Mouse (Mus musculus): ENCODE data around the gene Gng2. TPM values are rescaled to one million over a fixed set of nuclear protein-coding genes. Genes with fewer than 3 reads are reported as not detected.

Gng2 gene
- polyA plus RNA-seq (2015; fragmentation: Nextera tagmentation; extraction: Ambion mirVana) = 479 and 480 TPM in 2 replicates

- Histone ChIP-seq H3K9ac (ENCODE audit: low read depth, low read length) (peak within 1 kb of the TSS; percentile 90), H3K4me2 (ENCODE audit: low read length) (peak within 1 kb of the TSS; percentile 59), H3K4me1 (ENCODE audit: control insufficient read depth, insufficient read depth, low read length) (peaks cover 30% of the 10 kb centered on the region), H3K9me3 (replicated peaks; ENCODE audit: control insufficient read depth, low read length, poor library complexity, severe bottlenecking) (no peaks in the 10 kb centered on the region), H3K27ac (ENCODE audit: low read length) (peak within 1 kb of the TSS; percentile 96), H3K4me3 (ENCODE audit: low read depth, low read length) (peak within 1 kb of the TSS; percentile 70), H3K27me3 (ENCODE audit: control insufficient read depth, insufficient read depth, low read depth, low read length) (no peaks in the 10 kb centered on the region), H3K36me3 (ENCODE audit: control insufficient read depth, insufficient read depth, low read length) (no peaks in the 10 kb centered on the region)
- peak; percentile 29; the same call in 1 of the 2 replicates for ATAC-seq
- WGBS = 6% methylated on average over 15 of the region's 15 CpGs
These were observed at the start of gene Gng2 for GRCm38 (mm10) chr14:19977271-19978024. TSS of gene Gng2 (minus strand) at chr14:19977627.

DNA sequence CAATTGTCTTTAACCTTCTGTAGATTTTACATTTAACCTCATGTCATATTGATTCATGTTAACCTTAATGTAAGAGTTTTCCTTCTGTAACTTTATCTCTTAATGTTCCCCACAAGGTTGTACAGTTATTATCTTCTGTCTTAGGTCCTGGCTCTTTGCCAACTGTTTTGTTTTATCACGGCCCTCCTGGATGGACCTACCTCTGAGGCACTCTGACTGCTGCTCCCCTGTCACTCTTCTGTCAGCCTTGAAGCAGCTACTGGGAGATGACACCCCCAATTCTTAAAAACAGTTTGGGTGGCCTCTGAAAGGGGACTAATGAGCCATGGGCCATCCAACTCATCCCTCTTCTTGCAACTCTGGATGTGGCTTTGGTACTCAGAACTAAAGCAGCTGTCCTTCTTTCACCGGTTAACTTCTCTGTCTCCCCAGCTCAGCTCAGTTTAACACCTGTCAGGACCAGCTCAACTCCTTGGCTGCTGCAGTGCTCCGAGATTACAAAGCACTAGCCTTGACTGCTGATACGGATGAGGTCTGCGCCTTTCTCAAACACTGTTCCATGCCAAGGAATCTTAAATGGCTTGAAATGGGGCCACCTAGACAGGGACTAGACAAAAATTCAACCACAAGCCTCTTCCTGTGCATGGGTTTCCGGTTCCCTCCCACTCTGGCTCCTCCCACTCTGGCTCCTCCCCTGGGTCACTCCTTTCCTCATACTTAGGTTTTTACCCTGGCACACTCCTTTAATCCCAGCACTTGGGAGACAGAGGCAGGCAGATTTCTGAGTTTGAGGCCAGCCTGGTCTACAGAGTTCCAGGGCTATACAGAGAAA is 47.7 kb upstream of the Gng2 start:
- no peaks in the 10 kb centered on the region for H3K4me1 ChIP-seq (ENCODE audit: control insufficient read depth, insufficient read depth, low read length)
- no peak for ATAC-seq
- no peaks in the 10 kb centered on the region for H3K9me3 ChIP-seq (replicated peaks; ENCODE audit: control insufficient read depth, low read length, poor library complexity, severe bottlenecking)
- H3K36me3 ChIP-seq (ENCODE audit: control insufficient read depth, insufficient read depth, low read length) = no peaks in the 10 kb centered on the region
- H3K27me3 ChIP-seq (ENCODE audit: control insufficient read depth, insufficient read depth, low read depth, low read length) = no peaks in the 10 kb centered on the region
- H3K4me3 ChIP-seq (ENCODE audit: low read depth, low read length) = no peak overlapping the region
- no peak overlapping the region for H3K9ac ChIP-seq (ENCODE audit: low read depth, low read length)
- H3K4me2 ChIP-seq (ENCODE audit: low read length) = no peak overlapping the region
- 69% methylated on average over 6 of the region's 6 CpGs for WGBS
- no peak overlapping the region for H3K27ac ChIP-seq (ENCODE audit: low read length)

DNA sequence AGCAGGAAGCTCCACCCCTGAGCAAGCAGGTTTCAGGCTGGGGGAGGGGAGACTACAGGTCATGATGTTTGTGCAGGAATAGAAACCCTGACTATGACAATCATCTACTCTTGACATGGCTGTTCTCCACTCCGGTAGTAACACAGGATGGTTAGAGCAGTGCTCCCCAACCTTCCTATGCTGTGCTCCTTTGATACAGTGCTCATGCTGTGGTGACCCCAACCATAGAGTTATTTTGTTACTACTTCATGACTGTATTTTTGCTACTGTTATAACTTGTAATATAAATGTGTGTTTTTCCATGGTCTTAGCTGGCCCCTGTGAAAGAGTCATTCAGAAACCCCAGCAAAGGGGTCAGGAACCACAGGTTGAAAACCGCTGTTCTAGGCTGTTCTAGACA is 46.5 kb upstream of the Gng2 start:
- Histone ChIP-seq H3K4me1 (ENCODE audit: control insufficient read depth, insufficient read depth, low read length) (no peaks in the 10 kb centered on the region), H3K4me2 (ENCODE audit: low read length) (no peak overlapping the region), H3K27ac (ENCODE audit: low read length) (no peak overlapping the region), H3K9ac (ENCODE audit: low read depth, low read length) (no peak overlapping the region), H3K27me3 (ENCODE audit: control insufficient read depth, insufficient read depth, low read depth, low read length) (no peaks in the 10 kb centered on the region), H3K36me3 (ENCODE audit: control insufficient read depth, insufficient read depth, low read length) (no peaks in the 10 kb centered on the region), H3K4me3 (ENCODE audit: low read depth, low read length) (no peak overlapping the region), H3K9me3 (replicated peaks; ENCODE audit: control insufficient read depth, low read length, poor library complexity, severe bottlenecking) (no peaks in the 10 kb centered on the region)
- 94% methylated on average over 2 of the region's 2 CpGs for WGBS
- no peak for ATAC-seq

- H3K9me3 ChIP-seq (replicated peaks; ENCODE audit: control insufficient read depth, low read length, poor library complexity, severe bottlenecking) = no peaks in the 10 kb centered on the region
- H3K4me2 ChIP-seq (ENCODE audit: low read length) = no peak overlapping the region
- no peaks in the 10 kb centered on the region for H3K27me3 ChIP-seq (ENCODE audit: control insufficient read depth, insufficient read depth, low read depth, low read length)
- no peak overlapping the region for H3K4me3 ChIP-seq (ENCODE audit: low read depth, low read length)
- H3K36me3 ChIP-seq (ENCODE audit: control insufficient read depth, insufficient read depth, low read length) = no peaks in the 10 kb centered on the region
- H3K27ac ChIP-seq (ENCODE audit: low read length) = no peak overlapping the region
- whole genome bisulfite sequencing = 80% methylated on average over 3 of the region's 3 CpGs
- H3K9ac ChIP-seq (ENCODE audit: low read depth, low read length) = no peak overlapping the region
- no peak for ATAC-seq
- H3K4me1 ChIP-seq (ENCODE audit: control insufficient read depth, insufficient read depth, low read length) = no peaks in the 10 kb centered on the region
These were observed 42.1 kb upstream of the Gng2 start for GRCm38 (mm10) chr14:20019486-20019885.

DNA sequence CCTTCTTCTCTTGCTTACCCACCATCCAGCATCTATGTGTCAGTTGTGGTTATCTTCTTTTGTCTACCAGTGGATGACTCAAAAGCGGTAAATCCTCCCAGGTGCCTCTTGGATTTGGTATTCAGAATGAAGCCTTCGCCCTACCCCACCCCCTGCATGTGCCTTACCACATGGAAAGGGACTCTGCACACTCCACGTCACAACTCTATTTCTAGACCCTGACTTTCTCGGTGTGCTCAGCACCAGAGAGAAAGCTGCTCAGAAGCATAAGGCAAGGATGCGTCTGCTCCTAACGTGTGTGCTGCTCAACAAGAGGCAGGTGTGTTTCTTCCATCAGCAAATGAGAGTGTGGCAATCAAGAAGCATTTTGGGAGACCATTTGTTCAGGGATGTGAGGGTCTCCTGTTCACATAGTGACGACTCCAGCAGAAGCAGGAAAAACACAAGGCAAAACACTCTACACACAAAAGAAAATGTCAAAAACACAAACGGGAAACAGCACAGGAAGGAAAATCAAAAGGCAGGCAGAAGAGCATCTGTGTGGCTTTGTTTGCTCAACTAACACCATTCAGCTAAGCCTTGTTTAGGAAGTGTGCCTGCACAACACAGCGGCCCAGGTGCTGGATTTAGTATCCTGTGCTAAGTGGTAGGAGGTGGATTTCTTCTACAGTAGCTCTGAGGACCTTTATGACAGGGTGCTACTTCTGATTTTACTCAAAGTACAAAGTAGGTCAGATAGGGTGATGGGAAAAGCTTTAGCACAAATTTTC is 35.3 kb upstream of the Gng2 start:
- WGBS = 75% methylated on average over 9 of the region's 9 CpGs
- H3K36me3 ChIP-seq (ENCODE audit: control insufficient read depth, insufficient read depth, low read length) = no peaks in the 10 kb centered on the region
- H3K27me3 ChIP-seq (ENCODE audit: control insufficient read depth, insufficient read depth, low read depth, low read length) = no peaks in the 10 kb centered on the region
- H3K9me3 ChIP-seq (replicated peaks; ENCODE audit: control insufficient read depth, low read length, poor library complexity, severe bottlenecking) = no peaks in the 10 kb centered on the region
- no peak overlapping the region for H3K4me2 ChIP-seq (ENCODE audit: low read length)
- no peaks in the 10 kb centered on the region for H3K4me1 ChIP-seq (ENCODE audit: control insufficient read depth, insufficient read depth, low read length)
- no peak overlapping the region for H3K27ac ChIP-seq (ENCODE audit: low read length)
- no peak overlapping the region for H3K4me3 ChIP-seq (ENCODE audit: low read depth, low read length)
- no peak for ATAC-seq
- H3K9ac ChIP-seq (ENCODE audit: low read depth, low read length) = no peak overlapping the region

DNA sequence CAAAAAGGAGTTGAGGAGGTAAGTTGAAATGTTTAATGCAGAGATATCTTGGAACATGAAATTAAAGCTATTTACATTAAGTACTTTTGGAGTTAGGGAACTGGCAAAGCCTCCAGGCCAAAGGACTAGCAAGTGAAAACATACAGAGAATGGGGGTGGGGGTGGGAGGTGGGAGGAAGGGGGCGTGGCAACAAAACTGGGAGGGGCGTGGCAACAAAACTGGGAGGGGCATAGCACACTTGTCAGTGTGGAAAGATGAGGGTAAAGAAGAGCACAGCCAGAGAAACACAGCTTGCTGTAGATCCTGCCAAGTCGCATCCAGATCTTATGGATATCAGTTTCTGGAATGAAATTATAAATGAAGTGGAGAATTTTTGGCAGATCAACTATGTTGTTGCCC is 30.0 kb upstream of the Gng2 start:
- no peak overlapping the region for H3K4me2 ChIP-seq (ENCODE audit: low read length)
- H3K9ac ChIP-seq (ENCODE audit: low read depth, low read length) = no peak overlapping the region
- H3K27ac ChIP-seq (ENCODE audit: low read length) = no peak overlapping the region
- H3K36me3 ChIP-seq (ENCODE audit: control insufficient read depth, insufficient read depth, low read length) = no peaks in the 10 kb centered on the region
- H3K4me3 ChIP-seq (ENCODE audit: low read depth, low read length) = no peak overlapping the region
- 78% methylated on average over 3 of the region's 3 CpGs for WGBS
- H3K27me3 ChIP-seq (ENCODE audit: control insufficient read depth, insufficient read depth, low read depth, low read length) = no peaks in the 10 kb centered on the region
- no peaks in the 10 kb centered on the region for H3K9me3 ChIP-seq (replicated peaks; ENCODE audit: control insufficient read depth, low read length, poor library complexity, severe bottlenecking)
- ATAC-seq = no peak
- no peaks in the 10 kb centered on the region for H3K4me1 ChIP-seq (ENCODE audit: control insufficient read depth, insufficient read depth, low read length)

GRCm38 (mm10) chr14:20004777-20005289 is 27.4 kb upstream of the Gng2 start:
- Histone ChIP-seq H3K4me3 (ENCODE audit: low read depth, low read length) (no peak overlapping the region), H3K9me3 (replicated peaks; ENCODE audit: control insufficient read depth, low read length, poor library complexity, severe bottlenecking) (no peaks in the 10 kb centered on the region), H3K27ac (ENCODE audit: low read length) (no peak overlapping the region), H3K4me2 (ENCODE audit: low read length) (no peak overlapping the region), H3K36me3 (ENCODE audit: control insufficient read depth, insufficient read depth, low read length) (no peaks in the 10 kb centered on the region), H3K4me1 (ENCODE audit: control insufficient read depth, insufficient read depth, low read length) (no peaks in the 10 kb centered on the region), H3K27me3 (ENCODE audit: control insufficient read depth, insufficient read depth, low read depth, low read length) (no peaks in the 10 kb centered on the region), H3K9ac (ENCODE audit: low read depth, low read length) (no peak overlapping the region)
- ATAC-seq = no peak

DNA sequence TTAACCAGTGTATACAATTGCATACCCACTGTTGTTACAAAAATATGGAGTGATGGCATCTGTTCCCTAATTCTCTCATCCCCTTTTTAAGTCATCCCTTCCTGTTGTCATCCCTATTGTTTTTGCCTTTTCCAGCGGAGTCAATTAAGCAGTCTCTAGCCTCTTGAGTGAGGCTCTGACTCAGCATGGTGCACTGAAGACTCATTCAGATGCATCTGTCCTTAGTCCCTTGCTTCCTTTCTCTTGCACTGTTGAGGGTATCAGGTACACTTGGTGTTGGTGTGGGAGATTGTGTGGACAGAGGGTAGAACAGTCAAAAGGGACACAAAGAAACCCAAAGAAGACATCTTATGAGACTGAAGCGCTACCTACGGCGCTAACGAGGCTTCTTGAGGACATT is 19.4 kb upstream of the Gng2 start:
- no peaks in the 10 kb centered on the region; the same call in 1 of the 2 replicates for H3K4me1 ChIP-seq (ENCODE audit: control insufficient read depth, insufficient read depth, low read length)
- 70% methylated on average over 5 of the region's 5 CpGs for WGBS

More for the DNA sequence above, 19.4 kb upstream of the Gng2 start:
- H3K4me2 ChIP-seq (ENCODE audit: low read length) = no peak overlapping the region
- no peaks in the 10 kb centered on the region for H3K27me3 ChIP-seq (ENCODE audit: control insufficient read depth, insufficient read depth, low read depth, low read length)
- no peak overlapping the region for H3K9ac ChIP-seq (ENCODE audit: low read depth, low read length)
- no peaks in the 10 kb centered on the region for H3K36me3 ChIP-seq (ENCODE audit: control insufficient read depth, insufficient read depth, low read length)
- H3K4me3 ChIP-seq (ENCODE audit: low read depth, low read length) = no peak overlapping the region
- no peak for ATAC-seq
- no peak overlapping the region for H3K27ac ChIP-seq (ENCODE audit: low read length)
- H3K9me3 ChIP-seq (replicated peaks; ENCODE audit: control insufficient read depth, low read length, poor library complexity, severe bottlenecking) = no peaks in the 10 kb centered on the region
